Mouse (Mus musculus) midbrain, postnatal 0 days (tissue): ENCODE data around the gene Prpf4. TPM values are rescaled to one million over a fixed set of nuclear protein-coding genes. Genes with fewer than 3 reads are reported as not detected.

Experiments
- ATAC-seq: fragments of 200-750 bp; cut with Nextera tagmentation; 2 replicates; pipeline ENCODE4 v1.8.0; 2017; ENCODE audit warnings: moderate number of reproducible peaks, mild to moderate bottlenecking, moderate TSS enrichment, moderate library complexity; ENCODE audit not compliant: low FRiP score
- DNase-seq: peaks from one replicate; pipeline ENCODE4 v3.0.0-alpha.2; 2015; ENCODE audit warnings: low spot score
- H3K27ac ChIP-seq: fragments of 300-500 bp; sonication (generic); 2 replicates; pipeline ENCODE4 v1.5.1; 2014; ENCODE audit warnings: low read depth, mild to moderate bottlenecking, low read length, mixed read lengths
- H3K27me3 ChIP-seq: fragments of 300-500 bp; sonication (generic); 2 replicates; pipeline ENCODE4 v1.6.1; 2014; ENCODE audit warnings: low read length, control low read depth, mixed read lengths; ENCODE audit not compliant: insufficient read depth
- H3K36me3 ChIP-seq: fragments of 300-500 bp; sonication (generic); 2 replicates; pipeline ENCODE4 v1.6.1; 2014; ENCODE audit warnings: low read length, control low read depth, mixed read lengths; ENCODE audit not compliant: insufficient read depth
- H3K4me1 ChIP-seq: fragments of 300-500 bp; sonication (generic); 2 replicates; pipeline ENCODE4 v1.6.1; 2014; ENCODE audit warnings: mild to moderate bottlenecking, control low read depth, antibody characterized with exemption, low read length, mixed read lengths; ENCODE audit not compliant: insufficient read depth
- H3K4me2 ChIP-seq: fragments of 300-500 bp; sonication (generic); 2 replicates; pipeline ENCODE4 v1.6.1; 2014; ENCODE audit warnings: low read depth, mild to moderate bottlenecking, low read length, mixed read lengths; ENCODE audit not compliant: poor library complexity, severe bottlenecking
- H3K4me3 ChIP-seq: fragments of 300-500 bp; sonication (generic); 2 replicates; pipeline ENCODE4 v1.5.1; 2014; ENCODE audit warnings: low read depth, mild to moderate bottlenecking, low read length, moderate library complexity
- H3K9ac ChIP-seq: fragments of 300-500 bp; sonication (generic); replicated peaks from 2 replicates; pipeline ENCODE4 v1.6.1; 2014; ENCODE audit warnings: mild to moderate bottlenecking, low read length, moderate library complexity, mixed read lengths; ENCODE audit not compliant: poor library complexity, severe bottlenecking
- H3K9me3 ChIP-seq: fragments of 300-500 bp; sonication (generic); 2 replicates; pipeline ENCODE4 v1.6.1; 2016; ENCODE audit warnings: low read length, control low read depth
- CTCF ChIP-seq: IDR thresholded peaks from 2 replicates; pipeline ENCODE4 v1.5.1; 2016; ENCODE audit warnings: antibody characterized with exemption, mild to moderate bottlenecking
- WGBS: fragments of 180-500 bp; shearing (Covaris S2); extraction: QIAGEN DNeasy Blood & Tissue Kit; methylation state at CpG from one replicate; pipeline ENCODE4 v1.1.7; 2014; 5-methylcytosine and 5-hydroxymethylcytosine counted together
- polyA plus RNA-seq: library from polyadenylated mRNA; unstranded; fragments of >200 nt; fragmentation: Nextera tagmentation; extraction: Ambion mirVana; gene quantifications from 2 replicates; pipeline ENCODE4 v1.2.1, GENCODE M21; 2015
- total RNA-seq: library from RNA; depleted of rRNA; stranded (reverse); fragments of >200 nt; gene quantifications from 2 replicates; pipeline ENCODE4 v1.2.3, GENCODE M21; 2014; rRNA removed

Prpf4 gene
- total and polyA plus RNA-seq, 2 experiments from 2014 or later, result 12.8 to 13.4 TPM

GRCm38 (mm10) chr4:62475131-62475530, 66.5 kb downstream of the Prpf4 start:
- 92% methylated on average over 2 of the region's 2 CpGs for WGBS
- Histone ChIP-seq H3K9me3 (no peaks in the 10 kb centered on the region), H3K4me2 (no peak overlapping the region), H3K36me3 (no peaks in the 10 kb centered on the region), H3K4me1 (no peaks in the 10 kb centered on the region), H3K27me3 (0 out of 2 replicates have a peak, but pooled peaks cover 4% of the 10 kb centered on the region), H3K4me3 (no peak overlapping the region), H3K9ac (no peak overlapping the region), H3K27ac (no peak overlapping the region)
- TF ChIP-seq CTCF, result no peak
- ATAC-seq (no peak), DNase-seq (no peak)

GRCm38 (mm10) chr4:62475793-62476192, 67.2 kb downstream of the Prpf4 start:
- H3K9me3 ChIP-seq, result no peaks in the 10 kb centered on the region
- 0 out of 2 replicates have a peak, but pooled peaks cover 4% of the 10 kb centered on the region for H3K27me3 ChIP-seq
- DNase-seq, result no peak
- H3K27ac ChIP-seq, result no peak overlapping the region
- H3K36me3 ChIP-seq, result no peaks in the 10 kb centered on the region
- TF ChIP-seq CTCF, result no peak
- H3K4me2 ChIP-seq, result no peak overlapping the region
- H3K9ac ChIP-seq, result no peak overlapping the region
- 93% methylated on average over 6 of the region's 6 CpGs for WGBS
- no peaks in the 10 kb centered on the region for H3K4me1 ChIP-seq
- H3K4me3 ChIP-seq, result no peak overlapping the region
- ATAC-seq, result no peak

Other genes starting within 250 kb of the Prpf4 start
- 25.1 and 30.3 TPM in 2 replicates for gene Zfp37, start 177.8 kb upstream of the Prpf4 start, total RNA-seq
- gene Zfp37, start 177.8 kb upstream of the Prpf4 start, polyA plus RNA-seq, result 18.9 and 20.5 TPM in 2 replicates
- 18.0 and 23.8 TPM in 2 replicates for gene Slc31a2, start 146.2 kb upstream of the Prpf4 start, total RNA-seq
- gene Slc31a2, start 146.2 kb upstream of the Prpf4 start, polyA plus RNA-seq, result 12.0 and 13.2 TPM in 2 replicates
- gene Fkbp15, start 48.2 kb upstream of the Prpf4 start, total RNA-seq, result 34.3 and 37.5 TPM in 2 replicates
- 19.8 and 20.2 TPM in 2 replicates for gene Fkbp15, start 48.2 kb upstream of the Prpf4 start, polyA plus RNA-seq
- gene Slc31a1, start 48.1 kb upstream of the Prpf4 start, total RNA-seq, result 15.0 and 21.7 TPM in 2 replicates
- gene Slc31a1, start 48.1 kb upstream of the Prpf4 start, polyA plus RNA-seq, result 30.9 and 33.3 TPM in 2 replicates
- 41.2 and 62.1 TPM in 2 replicates for gene Cdc26, start 155 bp upstream of the Prpf4 start, total RNA-seq
- gene Cdc26, start 155 bp upstream of the Prpf4 start, polyA plus RNA-seq, result 73.1 and 73.4 TPM in 2 replicates
- 0.85 TPM in 1 of 2 replicates, not detected in the other for gene Rnf183, start 26.5 kb downstream of the Prpf4 start, total RNA-seq
- 0.11 and 0.39 TPM in 2 replicates for gene Rnf183, start 26.5 kb downstream of the Prpf4 start, polyA plus RNA-seq
- gene Wdr31, start 62.1 kb downstream of the Prpf4 start, total RNA-seq, result 9.4 and 13.1 TPM in 2 replicates
- gene Wdr31, start 62.1 kb downstream of the Prpf4 start, polyA plus RNA-seq, result 25.1 and 25.9 TPM in 2 replicates
- 1.5 and 1.7 TPM in 2 replicates for gene Bspry, start 71.3 kb downstream of the Prpf4 start, total RNA-seq
- gene Bspry, start 71.3 kb downstream of the Prpf4 start, polyA plus RNA-seq, result 0.49 and 0.84 TPM in 2 replicates
- gene Hdhd3, start 94.7 kb downstream of the Prpf4 start, total RNA-seq, result 2.9 and 5.3 TPM in 2 replicates
- gene Hdhd3, start 94.7 kb downstream of the Prpf4 start, polyA plus RNA-seq, result 4.9 and 5.3 TPM in 2 replicates
- 38.6 and 49.3 TPM in 2 replicates for gene Alad, start 111.1 kb downstream of the Prpf4 start, total RNA-seq
- 74.6 and 80.9 TPM in 2 replicates for gene Alad, start 111.1 kb downstream of the Prpf4 start, polyA plus RNA-seq
- gene Pole3, start 116.3 kb downstream of the Prpf4 start, total RNA-seq, result 24.0 and 25.6 TPM in 2 replicates
- gene Pole3, start 116.3 kb downstream of the Prpf4 start, polyA plus RNA-seq, result 52.6 and 57.3 TPM in 2 replicates
- gene 4933430I17Rik, start 116.6 kb downstream of the Prpf4 start, total RNA-seq, result 0.38 and 1.6 TPM in 2 replicates
- gene 4933430I17Rik, start 116.6 kb downstream of the Prpf4 start, polyA plus RNA-seq, result 0.80 and 0.93 TPM in 2 replicates
- gene Rgs3, start 151.1 kb downstream of the Prpf4 start, total RNA-seq, result 89.4 and 109 TPM in 2 replicates
- 54.6 and 55.6 TPM in 2 replicates for gene Rgs3, start 151.1 kb downstream of the Prpf4 start, polyA plus RNA-seq